Mouse (Mus musculus) neural tube, embryonic 15.5 days (tissue): Measurements from ENCODE around the gene Btg2. TPM values are rescaled to one million over a fixed set of nuclear protein-coding genes. Genes with fewer than 3 reads are reported as not detected.

ENCODE experiments used
- ATAC-seq: fragments of 200-750 bp; cut with Nextera tagmentation; 2 replicates; pipeline ENCODE4 v1.8.0; 2017; ENCODE audit warnings: mild to moderate bottlenecking, moderate TSS enrichment, moderate library complexity; ENCODE audit not compliant: low FRiP score
- H3K27ac ChIP-seq: fragments of 300-500 bp; sonication (generic); replicated peaks from 2 replicates; pipeline ENCODE4 v1.5.1; 2015; ENCODE audit warnings: mild to moderate bottlenecking, inconsistent platforms
- H3K27me3 ChIP-seq: fragments of 300-500 bp; sonication (generic); replicated peaks from 2 replicates; pipeline ENCODE4 v1.6.1; 2015; ENCODE audit warnings: inconsistent platforms
- H3K36me3 ChIP-seq: fragments of 300-500 bp; sonication (generic); 2 replicates; pipeline ENCODE4 v1.6.1; 2015; ENCODE audit warnings: inconsistent platforms
- H3K4me1 ChIP-seq: fragments of 300-500 bp; sonication (generic); 2 replicates; pipeline ENCODE4 v1.6.1; 2015; ENCODE audit warnings: inconsistent platforms
- H3K4me2 ChIP-seq: fragments of 300-500 bp; sonication (generic); 2 replicates; pipeline ENCODE4 v1.6.1; 2015; ENCODE audit warnings: inconsistent platforms, mild to moderate bottlenecking, moderate library complexity
- H3K4me3 ChIP-seq: fragments of 300-500 bp; sonication (generic); replicated peaks from 2 replicates; pipeline ENCODE4 v1.5.1; 2015; ENCODE audit warnings: mild to moderate bottlenecking, inconsistent platforms
- H3K9ac ChIP-seq: fragments of 300-500 bp; sonication (generic); replicated peaks from 2 replicates; pipeline ENCODE4 v1.6.1; 2015; ENCODE audit warnings: mild to moderate bottlenecking, inconsistent platforms
- H3K9me3 ChIP-seq: fragments of 300-500 bp; sonication (generic); replicated peaks from 2 replicates; pipeline ENCODE4 v1.6.1; 2016; ENCODE audit warnings: inconsistent platforms
- WGBS: fragments of 180-500 bp; shearing (Covaris S2); methylation state at CpG from one replicate; pipeline ENCODE4 v1.1.7; 2015; ENCODE audit warnings: mixed read lengths; 5-methylcytosine and 5-hydroxymethylcytosine counted together
- polyA plus RNA-seq: library from polyadenylated mRNA; unstranded; fragments of >200 nt; fragmentation: Nextera tagmentation; extraction: Ambion mirVana; gene quantifications from 2 replicates; pipeline ENCODE4 v1.2.1, GENCODE M21; 2015

Btg2 gene
- polyA plus RNA-seq, 1 experiment from 2014 or later = 20.6 TPM

GRCm38 (mm10) chr1:134074606-134075005 is 4.3 kb downstream of the Btg2 start:
- H3K4me3 ChIP-seq = no peak overlapping the region
- no peaks in the 10 kb centered on the region for H3K27me3 ChIP-seq
- H3K36me3 ChIP-seq = no peaks in the 10 kb centered on the region
- 69% methylated on average over 10 of the region's 10 CpGs for WGBS
- H3K9me3 ChIP-seq = no peaks in the 10 kb centered on the region
- no peak overlapping the region for H3K9ac ChIP-seq
- no peak overlapping the region for H3K27ac ChIP-seq
- ATAC-seq = no peak
- H3K4me1 ChIP-seq = peaks cover 57% of the 10 kb centered on the region
- H3K4me2 ChIP-seq = no peak overlapping the region

- H3K4me3 ChIP-seq = no peak overlapping the region
- H3K27ac ChIP-seq = no peak overlapping the region
- H3K9ac ChIP-seq = no peak overlapping the region
- 41% methylated on average over 3 of the region's 3 CpGs for WGBS
- no peaks in the 10 kb centered on the region for H3K36me3 ChIP-seq
- no peaks in the 10 kb centered on the region for H3K9me3 ChIP-seq
- peaks cover 53% of the 10 kb centered on the region for H3K4me1 ChIP-seq
- H3K27me3 ChIP-seq = no peaks in the 10 kb centered on the region
- H3K4me2 ChIP-seq = no peak overlapping the region
- no peak for ATAC-seq
Observed at GRCm38 (mm10) chr1:134074184-134074583, 4.7 kb downstream of the Btg2 start.

- peaks cover 53% of the 10 kb centered on the region for H3K4me1 ChIP-seq
- no peak overlapping the region for H3K27ac ChIP-seq
- WGBS = 59% methylated on average over 1 of the region's 1 CpGs
- no peak overlapping the region for H3K4me2 ChIP-seq
- H3K36me3 ChIP-seq = no peaks in the 10 kb centered on the region
- no peaks in the 10 kb centered on the region for H3K27me3 ChIP-seq
- H3K4me3 ChIP-seq = no peak overlapping the region
- H3K9me3 ChIP-seq = no peaks in the 10 kb centered on the region
- H3K9ac ChIP-seq = no peak overlapping the region
- no peak for ATAC-seq
Observed at GRCm38 (mm10) chr1:134073658-134074057, 5.3 kb downstream of the Btg2 start.

GRCm38 (mm10) chr1:134073061-134073564 is 5.8 kb downstream of the Btg2 start:
- Histone ChIP-seq H3K4me1 (peaks cover 49% of the 10 kb centered on the region), H3K9ac (no peak overlapping the region), H3K27ac (no peak overlapping the region), H3K4me2 (no peak overlapping the region), H3K36me3 (no peaks in the 10 kb centered on the region), H3K9me3 (no peaks in the 10 kb centered on the region), H3K27me3 (no peaks in the 10 kb centered on the region), H3K4me3 (no peak overlapping the region)
- 67% methylated on average over 6 of the region's 6 CpGs for WGBS
- no peak for ATAC-seq

GRCm38 (mm10) chr1:134071411-134072018 is 7.4 kb downstream of the Btg2 start:
- Histone ChIP-seq H3K4me3 (no peak overlapping the region), H3K4me2 (no peak overlapping the region), H3K9ac (no peak overlapping the region), H3K27me3 (no peaks in the 10 kb centered on the region), H3K4me1 (peaks cover 40% of the 10 kb centered on the region), H3K27ac (peak overlapping the region; percentile 34), H3K9me3 (no peaks in the 10 kb centered on the region), H3K36me3 (no peaks in the 10 kb centered on the region)
- no peak for ATAC-seq
- WGBS = 20% methylated on average over 10 of the region's 10 CpGs

GRCm38 (mm10) chr1:134070099-134070669 is 8.7 kb downstream of the Btg2 start:
- 45% methylated on average over 8 of the region's 8 CpGs for WGBS
- Histone ChIP-seq H3K4me2 (no peak overlapping the region), H3K4me3 (no peak overlapping the region), H3K9me3 (no peaks in the 10 kb centered on the region), H3K4me1 (peaks cover 34% of the 10 kb centered on the region), H3K36me3 (no peaks in the 10 kb centered on the region), H3K27me3 (no peaks in the 10 kb centered on the region), H3K9ac (no peak overlapping the region), H3K27ac (no peak overlapping the region)
- ATAC-seq = no peak

GRCm38 (mm10) chr1:134067143-134067619 is 11.7 kb downstream of the Btg2 start:
- peaks cover 52% of the 10 kb centered on the region for H3K4me1 ChIP-seq
- no peak for ATAC-seq
- H3K27ac ChIP-seq = no peak overlapping the region
- no peak overlapping the region for H3K9ac ChIP-seq
- 9% methylated on average over 8 of the region's 8 CpGs for WGBS
- H3K36me3 ChIP-seq = no peaks in the 10 kb centered on the region
- H3K4me3 ChIP-seq = no peak overlapping the region
- H3K27me3 ChIP-seq = no peaks in the 10 kb centered on the region
- H3K4me2 ChIP-seq = no peak overlapping the region
- no peaks in the 10 kb centered on the region for H3K9me3 ChIP-seq

GRCm38 (mm10) chr1:134066554-134066953 is 12.4 kb downstream of the Btg2 start:
- H3K4me2 ChIP-seq = no peak overlapping the region
- H3K36me3 ChIP-seq = no peaks in the 10 kb centered on the region
- H3K9ac ChIP-seq = no peak overlapping the region
- ATAC-seq = no peak
- H3K27ac ChIP-seq = no peak overlapping the region
- 46% methylated on average over 3 of the region's 3 CpGs for WGBS
- H3K4me3 ChIP-seq = no peak overlapping the region
- H3K9me3 ChIP-seq = no peaks in the 10 kb centered on the region
- H3K4me1 ChIP-seq = peaks cover 55% of the 10 kb centered on the region
- no peaks in the 10 kb centered on the region for H3K27me3 ChIP-seq

- WGBS = 62% methylated on average over 4 of the region's 4 CpGs
- no peaks in the 10 kb centered on the region for H3K9me3 ChIP-seq
- peaks cover 57% of the 10 kb centered on the region for H3K4me1 ChIP-seq
- ATAC-seq = no peak
- no peaks in the 10 kb centered on the region for H3K36me3 ChIP-seq
- H3K9ac ChIP-seq = no peak overlapping the region
- H3K27me3 ChIP-seq = no peaks in the 10 kb centered on the region
- H3K27ac ChIP-seq = peak overlapping the region; percentile 96; the same call in 1 of the 2 replicates
- H3K4me2 ChIP-seq = no peak overlapping the region
- no peak overlapping the region for H3K4me3 ChIP-seq
Observed at GRCm38 (mm10) chr1:134065241-134065809, 13.6 kb downstream of the Btg2 start.

GRCm38 (mm10) chr1:134064296-134064831 is 14.6 kb downstream of the Btg2 start:
- no peak for ATAC-seq
- H3K4me1 ChIP-seq = peaks cover 61% of the 10 kb centered on the region
- H3K27me3 ChIP-seq = no peaks in the 10 kb centered on the region
- WGBS = 77% methylated on average over 2 of the region's 2 CpGs
- H3K36me3 ChIP-seq = no peaks in the 10 kb centered on the region
- H3K4me3 ChIP-seq = no peak overlapping the region
- peak overlapping the region; percentile 96 for H3K27ac ChIP-seq
- no peak overlapping the region for H3K4me2 ChIP-seq
- no peaks in the 10 kb centered on the region for H3K9me3 ChIP-seq
- H3K9ac ChIP-seq = no peak overlapping the region

GRCm38 (mm10) chr1:134063773-134064125 is 15.2 kb downstream of the Btg2 start:
- H3K36me3 ChIP-seq = no peaks in the 10 kb centered on the region
- H3K4me3 ChIP-seq = no peak overlapping the region
- H3K27ac ChIP-seq = peak overlapping the region; percentile 96
- no peaks in the 10 kb centered on the region for H3K9me3 ChIP-seq
- H3K9ac ChIP-seq = peak overlapping the region; percentile 23; the same call in 1 of the 2 replicates
- 7% methylated on average over 9 of the region's 9 CpGs for WGBS
- ATAC-seq = no peak
- H3K4me1 ChIP-seq = peaks cover 61% of the 10 kb centered on the region
- H3K4me2 ChIP-seq = peak overlapping the region; percentile 37
- no peaks in the 10 kb centered on the region for H3K27me3 ChIP-seq
